Mouse (Mus musculus): ENCODE measurements at regions not wholly inside any gene's neighbourhood (a gene's known extent, or its start where the extent isn't known, plus 50 kb on each side); places are given as distances from the start of the nearest gene placed in this dataset.

- TF ChIP-seq CTCF (IDR thresholded peaks at IDR 0.05; ENCODE audit: insufficient read depth, low read length) (no peak), POLR2A (IDR thresholded peaks at IDR 0.05; ENCODE audit: borderline replicate concordance, extremely low read depth, low read depth, low read length) (no peak)
Observed at GRCm38 (mm10) chr12:7560245-7560644, 417.2 kb upstream of the Apob start.
